Mouse (Mus musculus): ENCODE data around the gene Fam118a.
"Not testable (repeated sequence)": the region's sequence is repeated elsewhere in the genome, so short reads cannot be mapped to it uniquely, and the experiment has no call there.

- TF ChIP-seq POLR2A (IDR thresholded peaks at IDR 0.05; ENCODE audit: borderline replicate concordance, extremely low read depth, insufficient read depth, insufficient read length, poor library complexity, severe bottlenecking); CTCF (IDR thresholded peaks at IDR 0.05; ENCODE audit: borderline replicate concordance, extremely low read depth, insufficient read depth, insufficient read length): not testable (repeated sequence)
Observed at GRCm38 (mm10) chr15:85033916-85034315, 5.2 kb downstream of the Fam118a start.
